Mouse (Mus musculus) small intestine, adult 2 months (tissue): Measurements from ENCODE around the gene Slc16a8. TPM values are rescaled to one million over a fixed set of nuclear protein-coding genes. Genes with fewer than 3 reads are reported as not detected.
A peak's percentile ranks its signal among the peaks of the same experiment; 100 is the strongest.

Experiments
- H3K27ac ChIP-seq: fragments of 200-500 bp; 2 replicates; pipeline ENCODE4 v1.5.1; 2012; ENCODE audit warnings: low read depth, low read length, control low read depth, inconsistent platforms; ENCODE audit not compliant: insufficient read depth
- H3K27me3 ChIP-seq: fragments of 200-500 bp; 2 replicates; pipeline ENCODE4 v1.6.1; 2012; ENCODE audit warnings: mild to moderate bottlenecking, moderate library complexity, low read length, inconsistent platforms; ENCODE audit not compliant: control insufficient read depth, insufficient read depth
- H3K36me3 ChIP-seq: fragments of 200-500 bp; 2 replicates; pipeline ENCODE4 v1.6.1; 2012; ENCODE audit warnings: mild to moderate bottlenecking, low read length, control low read depth, inconsistent platforms; ENCODE audit not compliant: control insufficient read depth, insufficient read depth
- H3K4me1 ChIP-seq: fragments of 200-500 bp; 2 replicates; pipeline ENCODE4 v1.6.1; 2012; ENCODE audit warnings: low read length, inconsistent platforms, mixed read lengths; ENCODE audit not compliant: control insufficient read depth, insufficient read depth, insufficient read length
- H3K4me3 ChIP-seq: fragments of 200-500 bp; 2 replicates; pipeline ENCODE4 v1.5.1; 2012; ENCODE audit warnings: low read depth, mild to moderate bottlenecking, control low read depth, inconsistent platforms, low read length, moderate library complexity
- CTCF ChIP-seq: fragments of 200-500 bp; IDR thresholded peaks from 2 replicates; pipeline ENCODE4 v1.5.1; 2012; ENCODE audit warnings: low read depth, mild to moderate bottlenecking, control low read depth, inconsistent platforms, low read length, moderate library complexity, mixed read lengths; ENCODE audit not compliant: insufficient replicate concordance, insufficient read length; ENCODE audit errors: extremely low read depth
- POLR2A ChIP-seq: fragments of 200-500 bp; IDR thresholded peaks from 2 replicates; pipeline ENCODE4 v1.6.1; 2012; ENCODE audit warnings: low read depth, mild to moderate bottlenecking, control low read depth, inconsistent platforms, low read length, moderate library complexity
- WGBS: fragments of 180-500 bp; shearing (Covaris S2); methylation state at CpG from one replicate; pipeline ENCODE4 v1.1.7; 2018; 5-methylcytosine and 5-hydroxymethylcytosine counted together
- polyA plus RNA-seq: library from polyadenylated mRNA; depleted of rRNA; stranded (reverse); fragments of >200 nt; gene quantifications from 2 replicates; pipeline ENCODE4 v1.2.3, GENCODE M21; 2012

Gene Slc16a8
- polyA plus RNA-seq, 1 experiment: 2.6 TPM

- 32% methylated on average over 24 of the region's 24 CpGs for WGBS
- H3K4me3 ChIP-seq: peak overlapping the region; percentile 8; the same call in 1 of the 2 replicates
- TF ChIP-seq CTCF: no peak
- no peak for TF ChIP-seq POLR2A
- H3K4me1 ChIP-seq: peaks cover 15% of the 10 kb centered on the region
- peaks cover 12% of the 10 kb centered on the region; the same call in 1 of the 2 replicates for H3K36me3 ChIP-seq
- H3K27me3 ChIP-seq: 0 out of 2 replicates have a peak, but pooled peaks cover 3% of the 10 kb centered on the region
- no peak overlapping the region for H3K27ac ChIP-seq
These were observed 2.0 kb downstream of the Slc16a8 start for GRCm38 (mm10) chr15:79252580-79252979.

- peak overlapping the region; percentile 8 for H3K4me3 ChIP-seq
- no peak for TF ChIP-seq POLR2A
- TF ChIP-seq CTCF: no peak
- no peak overlapping the region for H3K27ac ChIP-seq
- WGBS: 3% methylated on average over 61 of the region's 61 CpGs
- H3K27me3 ChIP-seq: 0 out of 2 replicates have a peak, but pooled peaks cover 3% of the 10 kb centered on the region
- peaks cover 15% of the 10 kb centered on the region for H3K4me1 ChIP-seq
- peaks cover 13% of the 10 kb centered on the region for H3K36me3 ChIP-seq
These were observed 2.6 kb downstream of the Slc16a8 start for GRCm38 (mm10) chr15:79251781-79252491.

GRCm38 (mm10) chr15:79251168-79251567 is 3.4 kb downstream of the Slc16a8 start:
- WGBS: 63% methylated on average over 7 of the region's 7 CpGs
- H3K36me3 ChIP-seq: peaks cover 20% of the 10 kb centered on the region
- H3K4me1 ChIP-seq: peaks cover 15% of the 10 kb centered on the region
- 0 out of 2 replicates have a peak, but pooled peaks cover 3% of the 10 kb centered on the region for H3K27me3 ChIP-seq
- H3K4me3 ChIP-seq: no peak overlapping the region
- no peak overlapping the region for H3K27ac ChIP-seq
- TF ChIP-seq CTCF: no peak; the same call in 1 of the 2 replicates
- no peak for TF ChIP-seq POLR2A

- TF ChIP-seq CTCF (no peak), POLR2A (no peak)
- 60% methylated on average over 2 of the region's 2 CpGs for WGBS
- Histone ChIP-seq H3K36me3 (peaks cover 23% of the 10 kb centered on the region), H3K27ac (no peak overlapping the region), H3K27me3 (0 out of 2 replicates have a peak, but pooled peaks cover 3% of the 10 kb centered on the region), H3K4me3 (no peak overlapping the region), H3K4me1 (peaks cover 15% of the 10 kb centered on the region)
These were observed 4.3 kb downstream of the Slc16a8 start for GRCm38 (mm10) chr15:79250236-79250635.

- 82% methylated on average over 3 of the region's 3 CpGs for WGBS
- no peaks in the 10 kb centered on the region for H3K27me3 ChIP-seq
- TF ChIP-seq CTCF (no peak), POLR2A (no peak)
- no peak overlapping the region for H3K4me3 ChIP-seq
- H3K36me3 ChIP-seq: peaks cover 38% of the 10 kb centered on the region
- H3K4me1 ChIP-seq: peaks cover 3% of the 10 kb centered on the region
- no peak overlapping the region for H3K27ac ChIP-seq
These were observed 9.2 kb downstream of the Slc16a8 start for GRCm38 (mm10) chr15:79245321-79245720.

GRCm38 (mm10) chr15:79244071-79244893 is 10.3 kb downstream of the Slc16a8 start:
- H3K27me3 ChIP-seq: no peaks in the 10 kb centered on the region
- H3K4me3 ChIP-seq: no peak overlapping the region
- TF ChIP-seq CTCF (no peak), POLR2A (no peak)
- peaks cover 39% of the 10 kb centered on the region for H3K36me3 ChIP-seq
- no peaks in the 10 kb centered on the region; the same call in 1 of the 2 replicates for H3K4me1 ChIP-seq
- WGBS: 75% methylated on average over 7 of the region's 7 CpGs
- no peak overlapping the region for H3K27ac ChIP-seq
